Mouse (Mus musculus) frontal cortex, adult 2 months (tissue): ENCODE measurements around the gene Ss18l2. TPM values are rescaled to one million over a fixed set of nuclear protein-coding genes. Genes with fewer than 3 reads are reported as not detected.

Source experiments
- DNase-seq, 2 experiments: peaks; one replicate each; pipeline ENCODE4 v3.0.0; 2022; ENCODE audit warnings: low spot score in 1 of 2; ENCODE audit errors: extremely low spot score in 1 of 2
- polyA plus RNA-seq: library from polyadenylated mRNA; depleted of rRNA; stranded (reverse); fragments of >200 nt; gene quantifications from 2 replicates; pipeline ENCODE4 v1.2.3, GENCODE M21; 2012; rRNA removed

The Ss18l2 gene
- polyA plus RNA-seq, 1 experiment = 118 TPM

DNA sequence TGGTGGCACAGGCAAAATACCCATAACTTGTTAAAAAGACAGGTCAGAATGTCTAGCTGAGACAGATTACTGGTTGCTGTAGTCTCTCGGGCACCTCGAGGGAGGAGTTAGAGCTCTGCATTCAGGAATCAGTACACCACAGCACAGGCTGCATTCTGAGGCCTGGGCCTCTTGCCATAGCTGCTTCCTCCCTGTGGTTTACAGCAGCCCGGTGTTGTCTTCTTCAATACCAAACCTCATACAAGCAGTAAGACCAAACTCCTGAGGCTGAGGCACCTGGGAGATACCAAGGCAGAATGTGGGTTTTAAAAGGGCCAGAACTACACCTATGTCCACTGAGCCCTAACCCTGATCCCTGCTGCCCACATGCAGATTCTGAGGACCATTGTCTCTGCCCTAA is 47.3 kb downstream of the Ss18l2 start:
- DNase-seq = no peak

DNA sequence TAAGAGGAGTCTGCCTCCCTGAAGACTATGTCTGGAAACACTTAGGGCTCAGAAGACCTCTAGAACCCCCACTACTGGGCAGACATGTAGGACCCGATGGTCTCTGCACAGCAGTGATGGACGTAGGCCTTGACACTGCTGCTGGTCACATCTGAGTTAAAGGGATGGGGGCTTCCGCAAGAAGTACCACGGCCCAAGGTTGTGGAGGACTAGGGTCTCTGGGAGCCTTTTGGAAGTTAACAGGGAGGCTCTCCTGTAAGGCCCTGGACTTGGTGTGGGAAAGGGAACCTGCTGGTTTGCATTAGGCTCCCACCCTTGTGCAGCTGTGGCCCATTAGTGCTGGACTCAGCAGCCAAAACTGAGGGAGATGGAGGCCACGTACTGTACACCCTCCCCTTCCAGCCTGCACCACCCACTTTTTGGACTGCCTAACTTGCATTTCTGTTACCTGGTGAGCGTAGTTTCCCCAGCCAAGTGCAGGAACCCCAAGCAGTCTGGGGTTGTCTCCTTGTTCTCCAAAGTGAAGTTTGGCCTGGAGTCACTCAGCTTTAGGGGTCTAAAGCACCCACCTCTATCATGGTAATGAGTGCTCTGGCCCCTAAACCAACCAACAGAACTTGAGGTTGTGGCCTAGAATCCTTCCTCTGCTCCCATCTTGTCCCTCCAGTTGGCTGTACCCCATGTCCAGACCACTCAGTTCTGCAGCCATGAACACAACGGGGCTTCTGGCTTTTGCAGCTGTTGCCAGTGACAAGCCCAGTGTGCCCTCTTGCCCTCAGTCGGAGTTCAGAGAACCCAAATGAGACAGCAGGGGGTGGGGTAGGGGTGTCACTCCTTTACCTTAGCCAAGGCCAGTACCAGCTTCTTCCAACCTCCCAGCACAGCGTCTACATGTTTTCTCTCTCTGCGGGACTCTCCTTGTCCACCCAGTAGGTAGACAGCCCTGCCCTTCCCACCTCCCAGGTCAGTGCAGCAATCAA is 48.0 kb downstream of the Ss18l2 start:
- DNase-seq = no peak

DNA sequence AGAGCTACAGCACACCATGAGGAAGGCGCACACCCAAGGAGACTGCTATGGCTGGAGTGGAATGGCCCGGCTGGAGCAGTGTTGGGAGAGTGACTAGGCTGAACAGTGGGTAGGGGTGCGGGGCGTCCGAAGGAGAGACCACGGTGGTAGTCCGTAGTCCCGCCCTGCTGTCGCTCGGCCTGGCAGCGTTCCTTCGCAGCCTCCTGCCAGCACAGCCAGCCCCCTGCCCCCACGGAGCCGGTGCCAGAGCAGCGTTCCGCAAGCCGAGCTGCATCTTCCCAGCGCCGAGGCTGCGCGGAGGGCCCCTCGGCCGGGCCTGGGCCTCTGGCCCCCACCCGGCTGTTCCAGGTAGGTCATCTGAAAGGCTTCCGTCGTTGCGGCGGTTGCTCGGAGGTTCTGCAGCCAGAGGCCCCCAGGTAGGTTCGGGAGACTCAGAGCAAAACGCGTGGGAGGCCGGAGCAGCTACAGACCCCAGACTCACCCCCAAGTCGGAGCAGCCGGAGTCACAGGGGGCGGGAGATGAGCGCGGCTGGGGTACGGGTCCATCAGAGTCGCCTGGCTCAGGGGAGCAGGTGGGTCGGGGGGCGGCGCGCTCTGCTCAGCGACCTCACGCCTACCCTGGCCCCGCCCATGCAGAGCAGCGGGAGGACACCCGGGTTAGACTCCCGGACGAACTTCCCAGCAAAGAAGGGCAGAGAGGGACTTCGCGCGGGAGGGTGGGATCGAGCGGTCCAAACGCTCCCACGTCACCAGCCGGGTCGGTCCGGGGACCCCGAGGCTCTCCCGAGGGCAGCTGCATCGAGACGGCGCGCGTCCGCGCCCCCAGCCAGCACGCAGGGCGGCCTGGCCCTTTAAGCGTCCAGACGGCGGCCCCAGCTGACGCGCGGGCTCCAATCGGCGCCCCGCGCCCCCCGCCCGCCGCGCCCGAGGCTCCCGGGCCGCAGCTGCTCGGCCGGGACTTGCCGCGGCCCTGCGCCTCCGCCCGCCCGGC is 49.3 kb downstream of the Ss18l2 start, which contains the start of gene Zfp651:
Gene Zfp651 (plus strand): TSS at position 240 of the 991 bp plus-strand sequence.
- peak in 1 of 2 experiments; percentile 70 for DNase-seq

DNA sequence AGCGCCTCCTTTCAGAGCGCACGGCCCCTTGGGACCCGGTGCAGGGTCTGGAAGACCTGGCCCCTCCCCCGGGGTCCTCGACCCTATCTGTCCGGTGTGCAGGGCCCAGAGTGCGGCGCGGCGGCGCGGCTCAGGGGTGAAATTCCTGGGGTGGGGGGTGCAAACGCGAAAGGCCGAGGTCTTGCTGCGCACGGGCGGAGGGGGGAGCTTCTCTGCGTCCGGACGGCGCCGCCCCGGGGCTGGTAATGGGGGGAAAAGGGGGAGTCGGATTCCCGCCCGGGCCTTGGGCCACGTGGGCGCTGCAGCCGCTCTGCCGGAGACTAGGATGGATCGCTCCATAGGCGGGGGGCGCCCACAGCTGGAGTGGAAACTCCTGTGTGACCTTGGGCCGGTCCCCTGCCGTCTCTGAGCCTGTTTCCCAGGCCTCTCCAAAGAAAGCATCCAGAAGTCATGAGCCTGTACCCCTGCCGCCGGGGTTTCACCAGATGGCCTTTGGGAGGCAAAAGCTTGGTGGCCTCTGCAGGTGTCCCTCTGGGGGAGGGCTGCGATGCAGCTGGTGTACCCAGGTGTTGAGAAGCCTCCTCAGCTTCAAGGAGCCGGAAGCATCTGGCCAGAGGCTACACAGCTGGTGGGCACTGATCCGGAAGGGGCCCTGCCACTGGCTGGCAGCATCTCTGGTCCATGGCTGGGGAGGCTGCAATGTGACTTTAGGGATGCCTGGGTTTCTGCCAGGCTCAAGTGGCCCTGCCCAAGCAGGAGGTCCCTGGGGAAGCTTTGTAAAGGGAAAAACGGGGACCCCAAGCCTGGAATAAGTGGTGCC is 50.4 kb downstream of the Ss18l2 start:
- peak in 1 of 2 experiments; percentile 59 for DNase-seq

DNA sequence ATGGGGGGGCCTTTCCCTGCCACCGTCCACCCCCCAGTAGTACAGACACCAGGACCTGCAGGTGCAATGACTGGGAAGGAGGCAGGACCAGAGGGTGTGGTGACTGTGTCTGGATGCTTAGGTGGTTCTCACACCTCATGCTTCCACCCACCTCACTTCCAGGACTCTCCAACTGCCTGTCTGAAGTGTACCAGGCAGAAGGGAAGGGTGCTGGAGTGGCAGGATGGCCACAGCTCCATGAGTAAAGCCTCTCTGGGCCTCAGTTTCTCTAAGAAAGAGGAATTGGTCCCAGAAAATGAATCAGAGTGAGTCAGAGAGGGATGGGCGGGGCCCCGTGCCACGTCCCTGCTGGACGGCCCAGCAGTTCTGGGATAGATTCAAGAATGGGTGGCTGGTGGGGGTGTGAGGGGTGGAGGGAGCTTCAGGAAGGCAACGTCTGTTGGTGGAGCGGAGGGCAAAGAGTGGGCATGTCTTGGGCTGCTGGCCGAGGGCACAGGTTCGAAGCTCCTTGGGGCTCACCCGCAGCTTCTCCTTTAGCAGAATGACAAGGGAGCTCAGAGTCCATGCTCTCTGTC is 51.0 kb downstream of the Ss18l2 start:
- DNase-seq = no peak

DNA sequence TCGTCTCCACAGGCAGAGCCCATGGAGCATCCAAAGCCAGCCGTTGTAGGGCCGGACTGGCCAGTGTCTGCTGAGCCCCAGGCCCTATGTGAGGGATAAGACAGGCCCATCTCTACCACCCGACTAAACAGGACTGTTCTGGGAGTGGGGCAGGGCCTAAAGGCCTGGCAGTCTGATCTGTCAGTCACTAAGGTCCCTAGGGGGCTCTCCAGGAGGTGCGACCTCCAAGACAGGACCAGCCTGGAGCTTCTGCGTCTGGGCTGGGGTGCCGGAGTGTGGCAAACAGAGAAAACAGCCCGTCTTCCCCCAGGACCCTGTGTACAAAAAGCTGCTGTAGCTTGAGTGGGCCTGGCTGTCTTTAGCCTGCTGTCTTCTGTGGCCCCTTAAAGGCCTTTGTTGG is 51.7 kb downstream of the Ss18l2 start:
- DNase-seq = no peak

DNA sequence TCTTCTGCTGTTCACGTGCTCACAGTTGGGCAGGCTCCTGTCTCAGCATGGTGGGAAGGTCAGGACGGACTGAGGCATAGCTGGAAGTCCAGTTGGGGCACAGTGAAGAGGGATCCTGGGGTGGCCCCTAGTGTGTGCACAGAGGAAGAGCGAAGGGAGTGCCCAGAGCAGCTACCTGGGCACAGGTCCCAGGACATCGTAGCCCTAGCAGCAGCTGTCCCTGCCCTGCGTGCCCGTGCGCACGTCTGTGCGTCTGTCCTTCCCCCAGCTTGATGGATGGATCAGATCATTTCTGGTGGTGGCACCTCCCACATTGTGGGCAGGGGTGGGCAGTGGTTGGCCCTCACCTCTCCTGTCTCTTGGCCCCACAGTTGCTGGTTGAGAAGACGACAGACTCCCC is 52.1 kb downstream of the Ss18l2 start:
- no peak for DNase-seq

DNA sequence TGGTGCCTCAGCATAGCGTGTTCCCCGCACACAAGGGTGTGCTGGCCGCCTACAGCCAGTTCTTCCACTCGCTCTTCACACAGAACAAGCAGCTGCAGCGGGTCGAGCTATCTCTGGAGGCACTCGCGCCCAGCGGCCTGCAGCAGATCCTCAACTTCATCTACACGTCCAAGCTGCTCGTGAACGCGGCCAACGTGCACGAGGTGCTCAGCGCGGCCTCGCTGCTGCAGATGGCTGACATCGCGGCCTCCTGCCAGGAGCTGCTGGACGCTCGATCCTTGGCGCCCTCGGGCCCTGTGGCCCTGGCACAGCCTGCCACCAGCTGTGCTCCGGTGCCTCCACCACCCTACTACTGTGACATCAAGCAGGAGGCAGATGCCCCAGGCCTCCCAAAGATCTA is 52.6 kb downstream of the Ss18l2 start:
- no peak for DNase-seq

Other genes starting within 250 kb of the Ss18l2 start
- gene Cck, start 214.6 kb upstream of the Ss18l2 start, polyA plus RNA-seq = 1,294 and 1,474 TPM in 2 replicates
- 0.54 and 1.3 TPM in 2 replicates for gene Lyzl4, start 68.2 kb upstream of the Ss18l2 start, polyA plus RNA-seq
- 15.4 and 16.9 TPM in 2 replicates for gene Vipr1, start 67.6 kb upstream of the Ss18l2 start, polyA plus RNA-seq
- gene Sec22c, start 4.8 kb upstream of the Ss18l2 start, polyA plus RNA-seq = 14.6 and 16.9 TPM in 2 replicates
- 133 and 161 TPM in 2 replicates for gene Nktr, start 8.8 kb downstream of the Ss18l2 start, polyA plus RNA-seq
- gene Zfp651, start 49.0 kb downstream of the Ss18l2 start, polyA plus RNA-seq = 98.0 and 101 TPM in 2 replicates
- 10.1 and 11.4 TPM in 2 replicates for gene Klhl40, start 67.3 kb downstream of the Ss18l2 start, polyA plus RNA-seq
- 17.7 and 19.6 TPM in 2 replicates for gene Hhatl, start 82.2 kb downstream of the Ss18l2 start, polyA plus RNA-seq
- gene Ccdc13, start 129.1 kb downstream of the Ss18l2 start, polyA plus RNA-seq = 12.1 and 12.6 TPM in 2 replicates
- 82.0 and 93.0 TPM in 2 replicates for gene Higd1a, start 148.0 kb downstream of the Ss18l2 start, polyA plus RNA-seq
- gene Ackr2, start 188.0 kb downstream of the Ss18l2 start, polyA plus RNA-seq = 2.6 and 3.3 TPM in 2 replicates
- gene Cyp8b1, start 206.0 kb downstream of the Ss18l2 start, polyA plus RNA-seq = not detected in 2 replicates
- 6.2 and 7.4 TPM in 2 replicates for gene Fam198a, start 240.7 kb downstream of the Ss18l2 start, polyA plus RNA-seq